11 mouse cellular contexts compared by ENCODE assay signal in genomic region chr6:72724494-72725180, GRCm38 (mm10).
DNase-seq lines count a peak whose midpoint lies in the region; ATAC-seq lines count a peak whose summit lies in the region.
"Had no signal": no experiment of that assay in that cellular context is flagged by ENCODE, and none has a peak within 500 bp of the region (broad histone marks: within the 10 kb centered on the region; RNA-seq: fewer than 3 reads in every experiment).

No protein-coding gene starts in this region.

- intact Hi-C loops in gastrocnemius, postnatal 14 days (cut with DNase I; ENCODE audit: low total_unique reads), result no loop called here

- H3K27ac ChIP-seq in kidney, embryonic 16.5 days (ENCODE audit: low read length), result peak overlapping the region; percentile 56
- peak overlapping the region; percentile 29; the same call in 1 of the 2 replicates for H3K27ac ChIP-seq in stomach, embryonic 14.5 days (ENCODE audit: low read length)

- no peaks in the 10 kb centered on the region for H3K36me3 ChIP-seq in kidney, embryonic 16.5 days (ENCODE audit: insufficient read depth, low read length)
- no peaks in the 10 kb centered on the region for H3K36me3 ChIP-seq in stomach, embryonic 14.5 days (ENCODE audit: control insufficient read depth, insufficient read depth, low read length)

- peak; percentile 39 for DNase-seq in CD4-positive, CD25-positive, alpha-beta regulatory T cell, adult 2 months (ENCODE audit: low read depth, low spot score)
- DNase-seq in kidney, adult 18-20 months, result no peak
- DNase-seq in induced T-regulatory cell, adult 2 months (ENCODE audit: low read depth), result peak; percentile 9
- DNase-seq in gastrocnemius, postnatal 14 days, result no peak
- no peak for DNase-seq in frontal cortex, postnatal 25 days (ENCODE audit: low spot score in 2 of 2)
- DNase-seq: cerebellum, postnatal 25 days; layer of hippocampus, adult 9-11 months; right cerebral cortex, postnatal 14 days had no signal

- no peak for ATAC-seq in CD4-positive, CD25-positive, alpha-beta regulatory T cell, adult 4 months
- peak; percentile 64 for ATAC-seq in kidney, embryonic 16.5 days (ENCODE audit: low FRiP score, low TSS enrichment)
- peak; percentile 31; the same call in 1 of the 2 replicates for ATAC-seq in stomach, embryonic 14.5 days (ENCODE audit: insufficient number of reproducible peaks, insufficient read depth, low FRiP score, low read depth)

- no peak overlapping the region for H3K4me2 ChIP-seq in kidney, embryonic 16.5 days (replicated peaks; ENCODE audit: low read depth, low read length)
- H3K4me2 ChIP-seq in stomach, embryonic 14.5 days (replicated peaks; ENCODE audit: low read depth, low read length), result no peak overlapping the region

- H3K9me3 ChIP-seq in kidney, embryonic 16.5 days (ENCODE audit: low read length), result no peaks in the 10 kb centered on the region
- H3K9me3 ChIP-seq in stomach, embryonic 14.5 days (ENCODE audit: control insufficient read depth, low read depth, low read length), result no peaks in the 10 kb centered on the region

- WGBS in kidney, embryonic 16.5 days, result 37% methylated on average over 8 of the region's 8 CpGs
- WGBS in stomach, embryonic 14.5 days, result 30% methylated on average over 8 of the region's 8 CpGs

- H3K27me3 ChIP-seq in kidney, embryonic 16.5 days (ENCODE audit: insufficient read depth, low read length), result no peaks in the 10 kb centered on the region
- H3K27me3 ChIP-seq in stomach, embryonic 14.5 days (ENCODE audit: control insufficient read depth, insufficient read depth, low read length), result no peaks in the 10 kb centered on the region

- peaks cover 40% of the 10 kb centered on the region for H3K4me1 ChIP-seq in kidney, embryonic 16.5 days (ENCODE audit: insufficient read depth, low read length)
- peaks cover 26% of the 10 kb centered on the region; the same call in 1 of the 2 replicates for H3K4me1 ChIP-seq in stomach, embryonic 14.5 days (ENCODE audit: control insufficient read depth, insufficient read depth, low read length)

- H3K4me3 ChIP-seq in kidney, embryonic 16.5 days (ENCODE audit: low read length), result no peak overlapping the region
- no peak overlapping the region for H3K4me3 ChIP-seq in stomach, embryonic 14.5 days (ENCODE audit: low read depth, low read length)

- H3K9ac ChIP-seq in kidney, embryonic 16.5 days (replicated peaks; ENCODE audit: low read length), result no peak overlapping the region
- no peak overlapping the region for H3K9ac ChIP-seq in stomach, embryonic 14.5 days (replicated peaks; ENCODE audit: low read depth, low read length)

Comparison
In these comparisons a context has a peak if more than half of its experiments do, and no peak if none do; other contexts are left out.
1. DNase-seq: peak in CD4-positive, CD25-positive, alpha-beta regulatory T cell, adult 2 months (single experiment) and induced T-regulatory cell, adult 2 months (single experiment); none in kidney, adult 18-20 months (single experiment), gastrocnemius, postnatal 14 days (single experiment) and frontal cortex, postnatal 25 days (0 of 2).